Mouse (Mus musculus): ENCODE measurements at regions not wholly inside any gene's neighbourhood (a gene's known extent, or its start where the extent isn't known, plus 50 kb on each side); places are given as distances from the start of the nearest gene placed in this dataset.

- TF ChIP-seq CTCF (IDR thresholded peaks at IDR 0.05; ENCODE audit: low read depth) (no peak), EP300 (IDR thresholded peaks at IDR 0.05; ENCODE audit: low read depth) (no peak)
Measured at GRCm38 (mm10) chr8:31600979-31601378, 1827.5 kb upstream of the 5930422O12Rik start.

All from liver, postnatal 0 days (tissue).